Mouse (Mus musculus) gastrocnemius, postnatal 14 days (tissue): Measurements from ENCODE around the gene Ppil2. TPM values are rescaled to one million over a fixed set of nuclear protein-coding genes. Genes with fewer than 3 reads are reported as not detected.

Source experiments
- DNase-seq: peaks from one replicate; pipeline ENCODE4 v3.0.0; 2021; ENCODE audit warnings: mixed read lengths
- intact Hi-C: fragments of 180-260 bp; cut with DNase I; formaldehyde crosslinking; loops from one replicate; pipeline ENCODE4 v1.15.1; 2025; ENCODE audit warnings: low total_unique reads
- microRNA-seq, 2 experiments: library from miRNA; unstranded; fragments of <30 nt; microRNA quantifications; one replicate each; pipeline ENCODE4 v1.2.0; 2021
- total RNA-seq, 2 experiments: library from RNA; stranded (reverse); gene quantifications; 2 replicates each; pipeline ENCODE4 v1.2.3; 2021

Ppil2 gene
- total RNA-seq, 2 experiments from 2014 or later: 27.7 to 29.2 TPM

DNA sequence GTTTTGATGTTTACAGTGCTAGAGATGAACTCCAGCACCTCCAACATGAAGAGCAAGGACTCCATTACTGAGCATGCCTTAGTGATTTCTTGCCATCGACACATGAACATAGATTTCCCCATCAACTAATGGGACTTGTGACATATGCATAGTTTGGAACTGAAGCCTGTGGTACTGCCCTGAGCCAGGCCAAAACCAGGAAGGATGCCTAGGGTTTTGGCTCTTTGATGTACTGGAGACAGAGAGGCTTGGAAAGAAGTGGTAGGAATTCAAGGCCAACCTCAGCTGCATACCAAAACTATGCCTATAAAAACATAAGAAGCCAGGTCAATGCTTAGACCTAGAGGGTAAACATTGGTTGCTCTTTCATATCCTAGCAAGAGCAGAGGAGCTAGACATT is 61.2 kb downstream of the Ppil2 start:
- DNase-seq: no peak
- intact Hi-C loops: no loop called here

DNA sequence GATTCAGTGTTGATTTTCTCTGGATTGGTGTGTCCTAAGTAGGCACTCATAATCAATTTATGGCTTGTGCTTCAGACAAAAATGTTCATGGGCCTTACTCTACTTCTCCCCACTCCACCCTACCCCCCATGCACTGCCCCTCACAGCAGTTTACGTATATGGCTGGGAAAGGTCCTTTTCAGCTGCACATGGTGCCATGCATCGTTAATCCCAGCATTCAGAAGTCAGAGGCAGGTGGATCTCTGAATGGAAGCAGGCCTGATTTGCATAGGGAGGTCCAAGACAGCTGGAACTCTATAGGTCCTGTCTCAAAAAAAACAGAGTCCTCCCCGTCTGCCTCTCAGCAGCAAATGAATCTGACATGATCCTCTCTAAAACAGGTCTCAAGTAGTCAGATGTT is 65.8 kb downstream of the Ppil2 start:
- intact Hi-C loops: no loop called here
- DNase-seq: no peak

DNA sequence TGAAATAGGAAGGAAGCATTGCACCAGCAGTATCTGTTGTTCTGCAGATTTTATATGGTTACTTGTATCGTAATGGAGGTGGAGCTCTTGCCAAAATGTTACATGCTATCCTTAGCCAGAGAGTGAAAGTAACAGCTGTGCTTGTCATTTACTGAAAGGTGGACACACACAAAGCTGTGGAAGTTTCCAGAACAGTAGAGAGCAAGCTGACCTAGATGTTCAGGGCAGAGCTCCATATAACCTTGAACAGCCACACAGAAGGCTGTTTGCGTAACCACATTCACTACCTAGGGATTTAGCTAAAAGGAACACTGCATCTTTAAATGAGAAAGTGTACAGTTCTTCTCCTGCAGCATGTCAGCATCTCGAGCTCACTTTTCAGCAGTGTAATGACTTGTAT is 66.7 kb downstream of the Ppil2 start:
- no peak for DNase-seq
- intact Hi-C loops: no loop called here

DNA sequence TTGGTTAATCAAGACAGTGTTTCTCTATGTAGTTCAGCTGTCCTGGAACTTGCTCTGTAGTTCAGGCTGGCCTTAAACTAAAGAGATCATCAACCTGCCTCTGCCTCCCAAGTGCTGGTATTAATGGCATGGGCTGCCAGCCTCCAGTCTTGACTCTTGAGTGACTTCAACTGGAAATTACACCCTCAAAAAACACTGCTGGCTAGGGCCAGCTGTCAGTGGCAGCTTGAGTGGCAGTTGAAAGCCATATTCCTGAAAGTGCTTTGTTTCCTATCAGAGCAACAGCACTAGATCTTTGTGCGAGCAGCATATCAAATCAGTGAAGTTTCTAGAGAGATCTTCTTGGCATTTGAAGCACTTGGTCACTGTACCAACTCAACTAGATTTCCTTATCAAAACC is 69.6 kb downstream of the Ppil2 start:
- no peak for DNase-seq
- intact Hi-C loops: no loop called here

DNA sequence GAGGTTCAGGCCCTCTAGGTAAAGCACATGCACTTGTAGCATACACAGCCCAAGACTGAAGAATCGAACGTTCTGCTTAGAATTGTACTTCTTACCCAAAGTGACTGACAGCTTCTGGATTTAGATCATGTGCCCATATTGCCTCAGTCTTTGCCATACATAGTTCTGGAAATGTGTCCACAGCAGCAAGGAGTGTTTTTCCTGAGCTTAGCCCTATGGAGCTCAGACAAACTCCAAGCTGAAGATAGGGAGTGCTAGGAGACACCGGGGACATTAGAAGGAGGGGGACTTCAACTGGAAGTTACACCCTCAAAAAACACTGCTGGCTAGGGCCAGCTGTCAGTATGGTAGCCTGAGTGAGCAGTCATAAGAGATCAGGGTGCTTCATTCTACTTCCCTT is 70.3 kb downstream of the Ppil2 start:
- no peak for DNase-seq
- intact Hi-C loops: no loop called here

Small RNA genes within 50 kb of the gene (microRNA-seq; reads per million reads assigned to microRNA genes)
- gene Mir130b (106 to 129 reads per million in 2 experiments), gene Mir301b (1.9 to 2.5 reads per million in 2 experiments)

Other genes with a start within 250 kb of the Ppil2 start
- not detected for gene Igll1, start 247.3 kb downstream of the Ppil2 start, total RNA-seq
- 10 to 100 TPM; 20.8 to 22.6 TPM for gene Top3b, start 240.5 kb downstream of the Ppil2 start, total RNA-seq
- not detected for gene Vpreb1, start 240.4 kb downstream of the Ppil2 start, total RNA-seq
- 10 to 100 TPM; 14.4 to 14.8 TPM for gene Ppm1f, start 214.8 kb downstream of the Ppil2 start, total RNA-seq
- 10 to 100 TPM; 88.8 to 94.5 TPM for gene Mapk1, start 127.9 kb downstream of the Ppil2 start, total RNA-seq
- under 1 TPM; 0.88 to 0.89 TPM for gene Ypel1, start 41.6 kb downstream of the Ppil2 start, total RNA-seq
- gene 2610318N02Rik, start 13.9 kb upstream of the Ppil2 start, total RNA-seq: not detected
- 1 to 10 TPM; 3.4 to 6.1 TPM for gene Sdf2l1, start 21.1 kb upstream of the Ppil2 start, total RNA-seq
- under 1 TPM; 0.40 to 0.53 TPM for gene Ydjc, start 33.4 kb upstream of the Ppil2 start, total RNA-seq
- under 1 TPM in 1 of 2 experiments, not detected in 1; 0.13 TPM for gene Ccdc116, start 36.0 kb upstream of the Ppil2 start, total RNA-seq
- gene Ube2l3, start 91.4 kb upstream of the Ppil2 start, total RNA-seq: 100 to 1,000 TPM; 144 TPM
- gene Rimbp3, start 97.3 kb upstream of the Ppil2 start, total RNA-seq: under 1 TPM in 1 of 2 experiments, not detected in 1; 0.10 TPM
- gene Hic2, start 122.3 kb upstream of the Ppil2 start, total RNA-seq: 1 to 10 TPM; 1.1 to 1.2 TPM
- 1 to 10 TPM in 1 of 2 experiments, under 1 TPM in 1; 0.96 to 1.2 TPM for gene Tmem191c, start 164.8 kb upstream of the Ppil2 start, total RNA-seq
- gene Serpind1, start 220.1 kb upstream of the Ppil2 start, total RNA-seq: under 1 TPM; 0.29 to 0.72 TPM